Mouse (Mus musculus): ENCODE data around the gene Pih1d2. TPM values are rescaled to one million over a fixed set of nuclear protein-coding genes. Genes with fewer than 3 reads are reported as not detected.

Pih1d2 gene
- total RNA-seq (2021) = 1.6 and 1.9 TPM in 2 replicates
- long read RNA-seq, experiment 1, partial matches to known transcripts = 0 of 1 reads
- long read RNA-seq, experiment 1, other reads (novel, unspliced or antisense) = 0 of 1 reads
- long read RNA-seq, experiment 2 = 0 reads

DNA sequence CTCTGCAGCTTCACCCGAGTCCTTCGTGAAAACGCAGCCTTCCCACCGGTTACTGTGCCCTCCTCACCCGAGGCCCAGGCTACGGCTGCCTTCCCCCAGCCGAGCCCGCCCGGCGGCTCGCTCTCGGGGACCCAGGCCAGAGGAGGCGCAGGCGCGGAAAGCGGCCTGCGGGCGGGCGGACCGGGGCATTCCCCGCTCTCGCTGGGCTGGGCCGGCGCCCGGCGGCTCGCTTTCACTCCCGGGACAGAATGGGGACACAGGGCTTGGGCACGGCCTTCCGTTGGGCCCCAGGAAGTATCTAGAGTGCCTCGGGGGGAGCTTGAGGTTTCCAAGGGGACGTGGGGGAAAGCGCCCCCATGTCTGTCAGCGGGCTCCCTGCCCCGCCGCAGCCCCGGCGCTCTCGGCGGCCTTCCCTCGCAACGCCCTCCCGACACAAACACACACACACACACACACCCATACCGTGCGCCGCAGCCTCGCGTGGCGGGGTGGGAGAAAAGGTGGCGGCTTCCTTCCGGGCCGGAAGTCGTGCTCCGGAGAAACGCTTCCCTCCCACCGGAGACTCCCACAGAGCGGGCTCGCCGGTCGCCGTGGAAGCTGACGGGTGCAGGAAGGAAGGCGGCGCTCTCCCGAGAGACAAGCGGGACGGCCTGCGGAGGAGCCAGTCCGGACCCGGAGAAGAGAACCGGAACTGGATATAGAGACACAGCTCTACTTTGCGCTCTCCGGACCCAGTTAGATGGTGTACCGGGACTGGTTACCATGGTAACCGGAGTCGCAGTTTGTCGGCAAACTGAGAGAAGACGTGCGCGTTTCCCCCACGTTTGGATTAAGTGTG lies at the start of gene Pih1d2, which contains the start of gene Nkapd1:
TSS of gene Pih1d2 (plus strand) at position 556 of the 838 bp plus-strand sequence.
TSS of gene Nkapd1 (minus strand) at position 699 of the 838 bp plus-strand sequence.
- peak; percentile 92 for DNase-seq

- DNase-seq = no peak
Observed at GRCm38 (mm10) chr9:50567372-50567771, 49.7 kb upstream of the Pih1d2 start.

DNA sequence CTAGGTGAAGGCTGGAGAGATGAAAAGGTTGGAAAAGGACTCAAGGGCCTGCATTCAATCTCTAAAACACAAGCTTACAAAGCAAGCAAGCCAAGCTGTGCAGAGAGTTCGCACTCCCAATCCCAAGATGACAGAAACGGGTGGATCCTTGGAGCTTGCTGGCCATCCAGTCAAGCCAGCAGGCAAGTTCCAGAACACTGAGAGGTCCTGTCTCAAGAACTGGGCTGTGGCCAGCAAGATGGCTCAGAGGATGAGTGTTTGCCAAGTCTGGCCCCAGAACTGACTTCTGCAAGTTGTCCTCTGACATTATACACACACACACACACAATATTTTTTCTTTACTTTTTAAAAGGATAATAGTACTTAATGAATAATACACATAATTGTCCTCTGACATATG lies 49.2 kb upstream of the Pih1d2 start:
- DNase-seq = no peak

DNA sequence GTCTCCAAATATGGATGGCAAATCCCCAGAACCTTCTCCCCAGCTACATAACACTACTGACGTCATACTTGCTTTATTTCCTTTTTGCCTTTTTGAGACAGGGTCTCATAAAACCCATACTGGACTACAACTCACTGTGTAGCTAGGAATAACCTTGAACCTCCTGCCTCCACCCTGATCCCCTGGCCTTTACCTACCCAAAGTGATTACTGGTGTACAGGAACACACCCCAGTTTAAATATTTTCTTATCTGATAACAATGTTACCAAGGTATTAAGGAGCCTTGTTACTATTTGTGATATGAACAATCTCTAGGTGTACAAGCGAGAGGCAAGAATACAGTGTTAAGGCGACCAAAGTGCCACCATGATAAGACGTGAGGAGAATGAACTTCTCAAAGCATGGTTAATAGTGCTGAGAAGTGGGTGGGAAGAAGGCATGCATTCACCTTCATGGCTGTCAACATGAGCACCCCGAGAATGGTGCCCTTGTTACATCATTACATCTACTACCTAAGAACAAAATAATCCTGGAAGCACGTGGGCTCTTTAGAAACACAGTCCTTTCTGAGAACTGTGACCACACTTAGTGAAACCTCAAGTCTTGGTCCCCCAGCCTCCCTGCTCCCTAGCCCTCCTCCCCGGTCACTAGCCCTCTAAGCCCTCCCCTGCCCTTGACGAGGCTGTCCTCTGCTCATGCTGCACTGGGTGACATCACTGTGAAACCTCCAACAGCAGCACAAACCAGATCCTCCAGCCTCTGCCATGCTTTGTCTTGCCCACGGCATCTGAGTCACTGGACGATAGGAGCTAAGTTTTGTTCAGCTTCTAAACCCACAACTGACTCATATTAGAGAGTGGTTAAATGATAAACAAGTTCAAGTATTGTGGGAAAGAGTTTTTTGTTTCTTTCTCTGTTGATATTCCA lies 47.3 kb upstream of the Pih1d2 start:
- no peak for DNase-seq

DNA sequence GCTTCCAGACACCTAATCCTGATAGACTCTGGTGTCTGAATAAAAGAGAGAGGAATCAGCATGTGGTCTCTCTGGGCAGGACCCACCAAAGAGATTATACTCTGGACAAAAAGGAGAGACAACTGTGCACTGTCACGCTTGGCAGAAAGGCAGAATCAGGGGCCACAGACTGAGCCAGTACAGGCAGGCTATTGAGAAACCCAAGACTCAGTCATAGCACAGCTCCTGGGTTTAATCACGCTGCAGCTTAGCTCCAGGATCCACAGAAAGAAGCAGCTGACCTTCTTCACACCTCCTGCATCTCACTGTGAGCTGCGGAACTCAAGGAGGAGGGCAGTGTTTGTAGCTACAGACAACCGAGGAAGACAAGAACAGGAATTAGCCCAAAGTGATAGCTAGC lies 36.8 kb upstream of the Pih1d2 start:
- DNase-seq = no peak

DNA sequence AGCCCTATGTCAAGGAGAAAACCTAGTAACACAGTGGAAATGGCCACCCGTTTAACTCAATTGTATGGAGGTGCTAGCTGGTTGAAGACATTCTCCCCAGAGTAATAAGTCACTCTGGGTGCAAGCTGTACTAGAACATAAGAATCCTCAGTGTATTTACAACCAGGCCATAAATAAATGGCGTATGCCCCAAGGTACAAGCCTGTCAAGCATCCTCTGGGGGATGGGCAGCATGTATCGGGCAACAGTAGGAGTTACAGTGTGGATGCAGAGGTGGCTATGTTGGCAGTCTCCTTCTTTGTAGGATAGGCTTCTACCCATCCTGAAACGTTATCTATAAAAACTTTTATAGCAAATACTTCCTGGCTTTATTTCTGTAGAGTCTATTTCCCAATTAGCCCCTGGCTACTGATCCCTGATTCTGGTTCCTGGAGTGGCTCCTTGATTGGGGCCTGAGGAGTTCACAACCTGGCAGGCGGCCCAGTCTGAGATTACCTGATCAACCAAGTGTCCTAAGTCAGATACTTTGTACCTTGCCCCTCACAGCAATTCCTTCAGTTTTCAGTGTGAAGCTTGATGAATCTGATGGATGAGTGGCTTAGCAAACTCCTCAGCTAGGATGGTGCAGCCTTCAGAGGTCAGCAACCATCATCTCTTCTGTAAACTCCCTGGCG lies 31.8 kb upstream of the Pih1d2 start:
- no peak for DNase-seq

- no peak for DNase-seq
Observed at GRCm38 (mm10) chr9:50586955-50587354, 30.2 kb upstream of the Pih1d2 start.

DNA sequence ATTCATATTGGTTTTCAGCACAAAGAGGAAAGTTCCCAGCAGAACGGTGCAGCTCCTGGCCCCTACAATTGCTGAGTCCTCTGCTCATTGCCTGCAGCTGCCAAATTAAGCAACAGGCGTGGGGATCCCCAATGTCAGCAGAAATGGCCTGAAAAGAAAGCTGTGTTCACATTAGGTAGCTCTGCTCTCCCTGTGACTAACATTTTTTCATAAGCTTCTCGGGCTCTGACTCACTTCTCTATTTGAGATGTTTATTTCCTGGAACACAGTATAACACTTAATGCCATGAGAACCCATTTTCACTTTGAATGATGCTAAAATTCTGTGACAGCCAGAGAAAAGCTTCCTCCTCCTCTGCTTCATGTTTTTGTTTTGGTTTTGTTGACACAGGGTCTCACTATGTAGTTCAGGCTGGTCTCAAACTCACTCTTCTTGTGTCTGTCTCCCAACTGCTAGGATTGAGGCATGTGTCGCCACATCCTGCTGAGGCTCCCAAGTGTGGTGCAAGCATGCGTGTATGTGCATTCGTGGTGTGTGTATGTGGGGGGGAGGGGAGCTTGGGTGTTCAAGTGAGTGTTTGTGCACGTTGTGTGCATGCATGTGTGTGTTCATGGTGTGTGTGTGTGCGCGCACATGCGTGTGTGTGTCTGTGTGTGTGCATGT lies 26.1 kb upstream of the Pih1d2 start:
- peak; percentile 50 for DNase-seq

- DNase-seq = no peak
Observed at GRCm38 (mm10) chr9:50592955-50593354, 24.2 kb upstream of the Pih1d2 start.

DNA sequence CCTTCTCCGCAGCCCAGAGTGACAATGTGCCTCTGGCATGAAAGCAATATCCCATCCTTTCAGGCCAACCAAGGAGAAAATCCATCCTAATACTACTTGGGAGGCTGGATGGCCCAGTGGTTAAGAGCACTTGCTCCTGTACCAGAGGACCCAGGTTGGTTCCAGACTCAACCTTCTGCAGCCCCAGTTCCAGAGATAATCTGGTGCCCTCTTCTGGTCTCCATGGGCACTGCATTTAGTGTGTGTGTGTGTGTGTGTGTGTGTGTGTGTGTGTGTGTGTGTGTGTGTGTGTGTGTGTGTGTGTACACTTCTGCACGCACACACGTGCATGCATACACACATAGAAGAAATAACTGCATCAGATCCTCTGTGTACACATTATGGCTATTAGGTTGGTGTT lies 23.6 kb upstream of the Pih1d2 start:
- peak; percentile 63 for DNase-seq

DNA sequence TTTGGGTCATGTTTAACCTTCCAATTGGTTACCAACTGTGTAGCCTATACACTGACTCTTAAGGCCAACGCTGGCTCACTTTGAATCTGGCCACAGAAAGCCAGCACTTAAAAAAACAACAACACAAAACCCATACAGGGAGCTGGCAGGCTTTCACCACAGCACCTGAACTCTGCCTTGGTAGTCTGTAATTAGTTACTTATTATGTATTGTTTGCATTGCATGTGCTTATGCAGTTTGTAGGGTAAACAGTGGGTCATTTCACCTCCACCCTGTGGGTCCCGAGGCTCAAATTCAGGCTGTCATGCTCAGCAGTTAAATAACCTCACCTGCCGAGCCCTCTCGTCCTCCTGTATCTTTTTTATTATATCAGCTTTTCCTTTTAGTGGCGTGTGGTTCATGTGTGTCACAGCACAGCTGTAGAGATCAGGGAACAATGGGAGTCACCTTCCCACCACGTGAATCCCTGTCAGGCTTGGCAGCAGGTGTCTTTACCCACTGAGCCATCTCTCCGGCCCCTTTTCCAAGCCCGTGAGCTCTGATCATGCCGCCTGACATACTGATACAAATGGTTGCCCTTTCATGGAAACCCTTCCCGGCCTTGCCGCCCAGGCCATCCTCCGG lies 22.2 kb upstream of the Pih1d2 start:
- DNase-seq = no peak

GRCm38 (mm10) chr9:50596973-50597372 lies 20.1 kb upstream of the Pih1d2 start:
- no peak for DNase-seq

GRCm38 (mm10) chr9:50601536-50601935 lies 15.6 kb upstream of the Pih1d2 start:
- no peak for DNase-seq

- DNase-seq = no peak
Observed at GRCm38 (mm10) chr9:50602055-50602845, 14.9 kb upstream of the Pih1d2 start.

DNA sequence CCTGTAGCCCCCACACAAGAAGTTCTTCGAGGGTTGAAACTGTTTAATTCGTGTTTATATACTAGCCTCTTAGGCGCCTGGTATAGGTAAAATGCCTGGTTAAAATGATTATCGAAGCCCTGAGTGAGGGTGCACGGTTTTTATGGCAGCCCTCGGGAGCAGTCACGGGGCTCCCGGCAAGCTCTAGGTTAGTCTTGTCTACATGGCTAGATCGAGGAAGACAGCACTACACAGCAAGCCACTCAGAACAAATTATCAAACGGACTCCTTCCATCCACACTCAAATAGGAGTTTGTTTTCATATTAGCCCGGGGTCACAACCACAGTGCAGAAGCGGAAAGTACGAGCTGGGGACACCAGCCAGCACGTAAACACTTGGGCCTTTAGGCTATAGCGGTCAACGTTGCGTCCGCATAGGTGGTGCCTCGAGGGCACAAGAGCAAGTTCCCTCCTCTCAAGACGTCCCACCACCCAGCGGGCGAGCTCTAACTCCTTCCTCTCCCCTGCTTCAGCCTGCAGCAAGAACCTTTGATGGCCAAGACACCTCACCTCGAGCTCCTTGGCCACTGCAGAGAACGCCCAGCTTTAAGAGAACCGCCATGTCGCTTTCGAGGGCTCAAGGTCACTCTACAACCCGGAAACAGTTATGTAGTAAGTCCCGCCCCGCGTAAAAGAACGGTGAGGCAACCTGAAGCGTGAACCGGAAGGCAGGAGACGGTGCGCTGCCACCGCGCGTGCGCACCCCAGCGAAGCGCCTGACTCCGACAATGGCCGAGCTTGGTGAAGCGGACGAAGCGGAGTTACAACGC lies 13.7 kb upstream of the Pih1d2 start, which contains the start of the genes Sdhd and Timm8b:
TSS of gene Sdhd (minus strand) at position 624 of the 809 bp plus-strand sequence.
TSS of gene Timm8b (plus strand) at position 722 of the 809 bp plus-strand sequence.
- peak; percentile 96 for DNase-seq

- DNase-seq = no peak
Observed at GRCm38 (mm10) chr9:50603998-50604324, 13.2 kb upstream of the Pih1d2 start.

- DNase-seq = no peak
Observed at GRCm38 (mm10) chr9:50604338-50604737, 12.8 kb upstream of the Pih1d2 start.

GRCm38 (mm10) chr9:50612115-50612514 lies 5.0 kb upstream of the Pih1d2 start:
- DNase-seq = no peak

DNA sequence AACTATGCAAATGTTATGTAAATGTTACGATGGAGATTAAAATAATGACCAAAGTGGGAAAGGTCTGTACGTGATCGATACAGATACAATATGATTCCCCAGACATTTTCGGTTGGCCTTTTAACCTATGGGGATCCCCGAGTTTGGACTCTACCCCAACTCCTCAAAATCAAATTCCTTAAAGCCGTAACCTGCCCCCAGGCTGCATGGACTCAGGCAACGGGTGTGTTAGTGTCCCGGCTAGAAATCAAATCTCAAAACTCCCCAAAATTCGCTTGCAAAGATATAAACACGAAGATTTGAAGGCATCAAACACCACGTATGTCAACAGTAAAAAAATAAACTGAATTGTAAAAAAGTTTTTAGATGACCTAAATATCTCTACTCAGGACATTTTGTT lies 960 bp upstream of the Pih1d2 start:
- no peak for DNase-seq

Data from adrenal gland, postnatal 14 days (tissue).